Mouse (Mus musculus): ENCODE results near the gene Tesk2.

- no peak for TF ChIP-seq POLR2A (IDR thresholded peaks at IDR 0.05; ENCODE audit: low read depth, low read length)
- TF ChIP-seq SIN3A (IDR thresholded peaks at IDR 0.05; ENCODE audit: low read length): no peak
Observed at GRCm38 (mm10) chr4:116840841-116841240, 120.1 kb downstream of the Tesk2 start.
